Mouse (Mus musculus): ENCODE data around the gene Mogat2. TPM values are rescaled to one million over a fixed set of nuclear protein-coding genes. Genes with fewer than 3 reads are reported as not detected.

The Mogat2 gene
- total and polyA plus RNA-seq, 2 experiments from 2014 or later: 0.29 to 1.2 TPM

GRCm38 (mm10) chr7:99236888-99237660 is 1.3 kb downstream of the Mogat2 start:
- H3K9ac ChIP-seq (replicated peaks; ENCODE audit: low read length): no peak overlapping the region
- no peaks in the 10 kb centered on the region for H3K27me3 ChIP-seq (ENCODE audit: insufficient read depth, low read length)
- no peak for TF ChIP-seq CTCF (IDR thresholded peaks at IDR 0.05; ENCODE audit: low read depth)
- DNase-seq (ENCODE audit: low spot score) (no peak), ATAC-seq (no peak)
- 38% methylated on average over 8 of the region's 8 CpGs for WGBS
- H3K4me2 ChIP-seq (ENCODE audit: low read depth, low read length): no peak overlapping the region
- no peaks in the 10 kb centered on the region for H3K9me3 ChIP-seq (ENCODE audit: low read length)
- H3K27ac ChIP-seq: no peak overlapping the region
- H3K36me3 ChIP-seq (ENCODE audit: insufficient read depth, low read length): no peaks in the 10 kb centered on the region
- no peaks in the 10 kb centered on the region for H3K4me1 ChIP-seq (ENCODE audit: insufficient read depth, low read length)
- no peak overlapping the region for H3K4me3 ChIP-seq (ENCODE audit: low read length)

- ATAC-seq (no peak), DNase-seq (ENCODE audit: low spot score) (no peak)
- no peak overlapping the region for H3K9ac ChIP-seq (replicated peaks; ENCODE audit: low read length)
- 62% methylated on average over 2 of the region's 2 CpGs for WGBS
- no peak overlapping the region for H3K4me2 ChIP-seq (ENCODE audit: low read depth, low read length)
- H3K27me3 ChIP-seq (ENCODE audit: insufficient read depth, low read length): no peaks in the 10 kb centered on the region
- no peak overlapping the region for H3K27ac ChIP-seq
- H3K9me3 ChIP-seq (ENCODE audit: low read length): no peaks in the 10 kb centered on the region
- H3K36me3 ChIP-seq (ENCODE audit: insufficient read depth, low read length): no peaks in the 10 kb centered on the region
- no peak overlapping the region for H3K4me3 ChIP-seq (ENCODE audit: low read length)
- no peaks in the 10 kb centered on the region for H3K4me1 ChIP-seq (ENCODE audit: insufficient read depth, low read length)
- TF ChIP-seq CTCF (IDR thresholded peaks at IDR 0.05; ENCODE audit: low read depth): no peak
Observed at GRCm38 (mm10) chr7:99235657-99236056, 2.8 kb downstream of the Mogat2 start.

- Histone ChIP-seq H3K27me3 (ENCODE audit: insufficient read depth, low read length) (no peaks in the 10 kb centered on the region), H3K9ac (replicated peaks; ENCODE audit: low read length) (no peak overlapping the region), H3K4me3 (ENCODE audit: low read length) (no peak overlapping the region), H3K27ac (no peak overlapping the region), H3K4me2 (ENCODE audit: low read depth, low read length) (no peak overlapping the region), H3K4me1 (ENCODE audit: insufficient read depth, low read length) (no peaks in the 10 kb centered on the region), H3K36me3 (ENCODE audit: insufficient read depth, low read length) (no peaks in the 10 kb centered on the region), H3K9me3 (ENCODE audit: low read length) (no peaks in the 10 kb centered on the region)
- DNase-seq (ENCODE audit: low spot score): no peak
- no peak for ATAC-seq
- WGBS: 32% methylated on average over 2 of the region's 2 CpGs
- no peak for TF ChIP-seq CTCF (IDR thresholded peaks at IDR 0.05; ENCODE audit: low read depth)
Observed at GRCm38 (mm10) chr7:99234916-99235315, 3.5 kb downstream of the Mogat2 start.

- no peak overlapping the region for H3K4me3 ChIP-seq (ENCODE audit: low read length)
- H3K27ac ChIP-seq: no peak overlapping the region
- H3K4me2 ChIP-seq (ENCODE audit: low read depth, low read length): no peak overlapping the region
- no peaks in the 10 kb centered on the region for H3K36me3 ChIP-seq (ENCODE audit: insufficient read depth, low read length)
- peak; percentile 23; the same call in 1 of the 2 replicates for TF ChIP-seq CTCF (IDR thresholded peaks at IDR 0.05; ENCODE audit: low read depth)
- no peaks in the 10 kb centered on the region for H3K9me3 ChIP-seq (ENCODE audit: low read length)
- no peak overlapping the region for H3K9ac ChIP-seq (replicated peaks; ENCODE audit: low read length)
- ATAC-seq: no peak
- no peaks in the 10 kb centered on the region for H3K4me1 ChIP-seq (ENCODE audit: insufficient read depth, low read length)
- 67% methylated on average over 6 of the region's 6 CpGs for WGBS
- DNase-seq (ENCODE audit: low spot score): no peak
- no peaks in the 10 kb centered on the region for H3K27me3 ChIP-seq (ENCODE audit: insufficient read depth, low read length)
Observed at GRCm38 (mm10) chr7:99232571-99232970, 5.8 kb downstream of the Mogat2 start.

- Histone ChIP-seq H3K27me3 (ENCODE audit: insufficient read depth, low read length) (no peaks in the 10 kb centered on the region), H3K36me3 (ENCODE audit: insufficient read depth, low read length) (no peaks in the 10 kb centered on the region), H3K4me3 (ENCODE audit: low read length) (no peak overlapping the region), H3K9me3 (ENCODE audit: low read length) (no peaks in the 10 kb centered on the region), H3K4me1 (ENCODE audit: insufficient read depth, low read length) (no peaks in the 10 kb centered on the region), H3K9ac (replicated peaks; ENCODE audit: low read length) (no peak overlapping the region), H3K27ac (no peak overlapping the region), H3K4me2 (ENCODE audit: low read depth, low read length) (no peak overlapping the region)
- no peak for TF ChIP-seq CTCF (IDR thresholded peaks at IDR 0.05; ENCODE audit: low read depth)
- 74% methylated on average over 7 of the region's 7 CpGs for WGBS
- no peak for ATAC-seq
- no peak for DNase-seq (ENCODE audit: low spot score)
Observed at GRCm38 (mm10) chr7:99230061-99230747, 8.2 kb downstream of the Mogat2 start.

- no peaks in the 10 kb centered on the region for H3K4me1 ChIP-seq (ENCODE audit: insufficient read depth, low read length)
- H3K36me3 ChIP-seq (ENCODE audit: insufficient read depth, low read length): no peaks in the 10 kb centered on the region
- no peak overlapping the region for H3K4me2 ChIP-seq (ENCODE audit: low read depth, low read length)
- DNase-seq (ENCODE audit: low spot score): peak; percentile 65
- no peaks in the 10 kb centered on the region for H3K9me3 ChIP-seq (ENCODE audit: low read length)
- ATAC-seq: no peak
- no peak overlapping the region for H3K4me3 ChIP-seq (ENCODE audit: low read length)
- no peak overlapping the region for H3K27ac ChIP-seq
- 0% methylated on average over 2 of the region's 2 CpGs for WGBS
- no peak overlapping the region for H3K9ac ChIP-seq (replicated peaks; ENCODE audit: low read length)
- no peaks in the 10 kb centered on the region for H3K27me3 ChIP-seq (ENCODE audit: insufficient read depth, low read length)
- peak; percentile 72 for TF ChIP-seq CTCF (IDR thresholded peaks at IDR 0.05; ENCODE audit: low read depth)
Observed at GRCm38 (mm10) chr7:99229411-99229810, 9.0 kb downstream of the Mogat2 start.

GRCm38 (mm10) chr7:99228825-99229224 is 9.6 kb downstream of the Mogat2 start:
- H3K9me3 ChIP-seq (ENCODE audit: low read length): no peaks in the 10 kb centered on the region
- H3K4me2 ChIP-seq (ENCODE audit: low read depth, low read length): no peak overlapping the region
- TF ChIP-seq CTCF (IDR thresholded peaks at IDR 0.05; ENCODE audit: low read depth): no peak
- no peaks in the 10 kb centered on the region for H3K36me3 ChIP-seq (ENCODE audit: insufficient read depth, low read length)
- no peak overlapping the region for H3K4me3 ChIP-seq (ENCODE audit: low read length)
- 80% methylated on average over 8 of the region's 8 CpGs for WGBS
- no peaks in the 10 kb centered on the region for H3K4me1 ChIP-seq (ENCODE audit: insufficient read depth, low read length)
- no peaks in the 10 kb centered on the region for H3K27me3 ChIP-seq (ENCODE audit: insufficient read depth, low read length)
- DNase-seq (ENCODE audit: low spot score) (no peak), ATAC-seq (no peak)
- no peak overlapping the region for H3K9ac ChIP-seq (replicated peaks; ENCODE audit: low read length)
- no peak overlapping the region for H3K27ac ChIP-seq

All from hindbrain, postnatal 0 days (tissue).